Mouse (Mus musculus) embryonic facial prominence, embryonic 10.5 days (tissue): Measurements from ENCODE around the gene Armc9. TPM values are rescaled to one million over a fixed set of nuclear protein-coding genes. Genes with fewer than 3 reads are reported as not detected.

Experiments
- DNase-seq: peaks from one replicate; pipeline ENCODE4 v3.0.0-alpha.2; 2017; ENCODE audit warnings: low spot score
- H3K27ac ChIP-seq: fragments of 300-500 bp; sonication (generic); replicated peaks from 2 replicates; pipeline ENCODE4 v1.5.1; 2016; ENCODE audit warnings: mild to moderate bottlenecking
- H3K27me3 ChIP-seq: fragments of 300-500 bp; sonication (generic); replicated peaks from 2 replicates; pipeline ENCODE4 v1.6.1; 2016; ENCODE audit warnings: low read depth, mild to moderate bottlenecking; ENCODE audit not compliant: poor library complexity, severe bottlenecking
- H3K36me3 ChIP-seq: fragments of 300-500 bp; sonication (generic); replicated peaks from 2 replicates; pipeline ENCODE4 v1.6.1; 2016; ENCODE audit warnings: mild to moderate bottlenecking, moderate library complexity
- H3K4me1 ChIP-seq: fragments of 300-500 bp; sonication (generic); 2 replicates; pipeline ENCODE4 v1.6.1; 2016
- H3K4me3 ChIP-seq: fragments of 300-500 bp; sonication (generic); 2 replicates; pipeline ENCODE4 v1.5.1; 2016; ENCODE audit warnings: mild to moderate bottlenecking, moderate library complexity
- H3K9me3 ChIP-seq: fragments of 300-500 bp; sonication (generic); 2 replicates; pipeline ENCODE4 v1.6.1; 2016; ENCODE audit warnings: mild to moderate bottlenecking
- WGBS: fragments of 180-500 bp; shearing (Covaris S2); methylation state at CpG from one replicate; pipeline ENCODE4 v1.1.7; 2016; 5-methylcytosine and 5-hydroxymethylcytosine counted together
- polyA plus RNA-seq: library from polyadenylated mRNA; unstranded; fragments of >200 nt; fragmentation: Nextera tagmentation; extraction: Ambion mirVana; gene quantifications from 2 replicates; pipeline ENCODE4 v1.2.1, GENCODE M21; 2016

Gene Armc9
- polyA plus RNA-seq, 1 experiment from 2014 or later: 35.8 TPM

GRCm38 (mm10) chr1:86178462-86179253 lies 24.1 kb downstream of the Armc9 start:
- DNase-seq: peak; percentile 86
- WGBS: 48% methylated on average over 7 of the region's 7 CpGs
- H3K36me3 ChIP-seq: peaks cover 56% of the 10 kb centered on the region

GRCm38 (mm10) chr1:86182004-86182709 lies 27.6 kb downstream of the Armc9 start:
- no peaks in the 10 kb centered on the region for H3K9me3 ChIP-seq
- H3K27ac ChIP-seq: no peak overlapping the region
- WGBS: 87% methylated on average over 5 of the region's 5 CpGs
- H3K4me1 ChIP-seq: no peaks in the 10 kb centered on the region
- H3K36me3 ChIP-seq: peaks cover 26% of the 10 kb centered on the region
- no peak overlapping the region for H3K4me3 ChIP-seq
- H3K27me3 ChIP-seq: no peaks in the 10 kb centered on the region
- DNase-seq: no peak

More at GRCm38 (mm10) chr1:86178462-86179253, 24.1 kb downstream of the Armc9 start:
- H3K27ac ChIP-seq: no peak overlapping the region
- no peaks in the 10 kb centered on the region for H3K27me3 ChIP-seq
- H3K4me3 ChIP-seq: no peak overlapping the region
- H3K4me1 ChIP-seq: no peaks in the 10 kb centered on the region
- no peaks in the 10 kb centered on the region for H3K9me3 ChIP-seq

GRCm38 (mm10) chr1:86183577-86184263 lies 29.1 kb downstream of the Armc9 start:
- H3K27me3 ChIP-seq: no peaks in the 10 kb centered on the region
- 94% methylated on average over 4 of the region's 4 CpGs for WGBS
- DNase-seq: no peak
- H3K27ac ChIP-seq: no peak overlapping the region
- H3K9me3 ChIP-seq: no peaks in the 10 kb centered on the region
- no peaks in the 10 kb centered on the region for H3K4me1 ChIP-seq
- peaks cover 11% of the 10 kb centered on the region for H3K36me3 ChIP-seq
- no peak overlapping the region for H3K4me3 ChIP-seq

- Histone ChIP-seq H3K27ac (no peak overlapping the region), H3K4me3 (no peak overlapping the region), H3K27me3 (no peaks in the 10 kb centered on the region), H3K4me1 (no peaks in the 10 kb centered on the region), H3K9me3 (no peaks in the 10 kb centered on the region), H3K36me3 (peaks cover 25% of the 10 kb centered on the region)
- 92% methylated on average over 7 of the region's 7 CpGs for WGBS
- no peak for DNase-seq
Measured at GRCm38 (mm10) chr1:86186762-86187161, 32.2 kb downstream of the Armc9 start.

GRCm38 (mm10) chr1:86187856-86188255 lies 33.3 kb downstream of the Armc9 start:
- no peak overlapping the region for H3K27ac ChIP-seq
- H3K4me1 ChIP-seq: no peaks in the 10 kb centered on the region
- WGBS: 75% methylated on average over 2 of the region's 2 CpGs
- H3K36me3 ChIP-seq: peaks cover 30% of the 10 kb centered on the region
- H3K27me3 ChIP-seq: no peaks in the 10 kb centered on the region
- no peak overlapping the region for H3K4me3 ChIP-seq
- no peaks in the 10 kb centered on the region for H3K9me3 ChIP-seq
- no peak for DNase-seq

- Histone ChIP-seq H3K4me1 (no peaks in the 10 kb centered on the region), H3K27me3 (no peaks in the 10 kb centered on the region), H3K36me3 (peaks cover 33% of the 10 kb centered on the region), H3K9me3 (no peaks in the 10 kb centered on the region), H3K4me3 (no peak overlapping the region), H3K27ac (no peak overlapping the region)
- WGBS: 83% methylated on average over 2 of the region's 2 CpGs
- no peak for DNase-seq
Measured at GRCm38 (mm10) chr1:86188271-86188670, 33.7 kb downstream of the Armc9 start.

- Histone ChIP-seq H3K4me3 (no peak overlapping the region), H3K27ac (no peak overlapping the region), H3K4me1 (no peaks in the 10 kb centered on the region), H3K9me3 (no peaks in the 10 kb centered on the region), H3K36me3 (peaks cover 39% of the 10 kb centered on the region), H3K27me3 (no peaks in the 10 kb centered on the region)
- no peak for DNase-seq
- WGBS: 86% methylated on average over 6 of the region's 6 CpGs
Measured at GRCm38 (mm10) chr1:86189034-86189702, 34.6 kb downstream of the Armc9 start.

- no peaks in the 10 kb centered on the region for H3K9me3 ChIP-seq
- H3K4me3 ChIP-seq: no peak overlapping the region
- H3K36me3 ChIP-seq: peaks cover 47% of the 10 kb centered on the region
- H3K4me1 ChIP-seq: no peaks in the 10 kb centered on the region
- no peak overlapping the region for H3K27ac ChIP-seq
- H3K27me3 ChIP-seq: no peaks in the 10 kb centered on the region
- 79% methylated on average over 6 of the region's 6 CpGs for WGBS
- DNase-seq: no peak
Measured at GRCm38 (mm10) chr1:86190843-86191242, 36.3 kb downstream of the Armc9 start.

- peaks cover 72% of the 10 kb centered on the region for H3K36me3 ChIP-seq
- H3K27me3 ChIP-seq: no peaks in the 10 kb centered on the region
- no peaks in the 10 kb centered on the region for H3K4me1 ChIP-seq
- no peaks in the 10 kb centered on the region for H3K9me3 ChIP-seq
- H3K27ac ChIP-seq: no peak overlapping the region
- H3K4me3 ChIP-seq: no peak overlapping the region
- 84% methylated on average over 7 of the region's 7 CpGs for WGBS
- DNase-seq: no peak
Measured at GRCm38 (mm10) chr1:86194044-86194443, 39.5 kb downstream of the Armc9 start.

GRCm38 (mm10) chr1:86198276-86198675 lies 43.7 kb downstream of the Armc9 start:
- Histone ChIP-seq H3K9me3 (no peaks in the 10 kb centered on the region), H3K36me3 (peaks cover 84% of the 10 kb centered on the region), H3K4me3 (no peak overlapping the region), H3K27me3 (no peaks in the 10 kb centered on the region), H3K27ac (no peak overlapping the region), H3K4me1 (no peaks in the 10 kb centered on the region)
- WGBS: 91% methylated on average over 6 of the region's 6 CpGs
- no peak for DNase-seq

- Histone ChIP-seq H3K27me3 (no peaks in the 10 kb centered on the region), H3K4me1 (no peaks in the 10 kb centered on the region), H3K36me3 (peaks cover 88% of the 10 kb centered on the region), H3K4me3 (no peak overlapping the region), H3K27ac (no peak overlapping the region), H3K9me3 (no peaks in the 10 kb centered on the region)
- DNase-seq: no peak
- 87% methylated on average over 5 of the region's 5 CpGs for WGBS
Measured at GRCm38 (mm10) chr1:86199026-86199425, 44.4 kb downstream of the Armc9 start.

GRCm38 (mm10) chr1:86201312-86201711 lies 46.7 kb downstream of the Armc9 start:
- no peaks in the 10 kb centered on the region for H3K27me3 ChIP-seq
- H3K9me3 ChIP-seq: no peaks in the 10 kb centered on the region
- no peak overlapping the region for H3K4me3 ChIP-seq
- peaks cover 94% of the 10 kb centered on the region for H3K36me3 ChIP-seq
- H3K4me1 ChIP-seq: no peaks in the 10 kb centered on the region
- no peak overlapping the region for H3K27ac ChIP-seq
- no peak for DNase-seq
